Mouse (Mus musculus) frontal cortex, adult 2 months (tissue): ENCODE data around the gene Nufip1. TPM values are rescaled to one million over a fixed set of nuclear protein-coding genes. Genes with fewer than 3 reads are reported as not detected.

Experiments used
- DNase-seq, 2 experiments: peaks; one replicate each; pipeline ENCODE4 v3.0.0; 2022; ENCODE audit warnings: low spot score in 1 of 2; ENCODE audit errors: extremely low spot score in 1 of 2
- polyA plus RNA-seq: library from polyadenylated mRNA; depleted of rRNA; stranded (reverse); fragments of >200 nt; gene quantifications from 2 replicates; pipeline ENCODE4 v1.2.3, GENCODE M21; 2012; rRNA removed

Nufip1 gene
- polyA plus RNA-seq, 1 experiment = 7.6 TPM

GRCm38 (mm10) chr14:76175808-76176207, 65.1 kb downstream of the Nufip1 start:
- no peak for DNase-seq

DNA sequence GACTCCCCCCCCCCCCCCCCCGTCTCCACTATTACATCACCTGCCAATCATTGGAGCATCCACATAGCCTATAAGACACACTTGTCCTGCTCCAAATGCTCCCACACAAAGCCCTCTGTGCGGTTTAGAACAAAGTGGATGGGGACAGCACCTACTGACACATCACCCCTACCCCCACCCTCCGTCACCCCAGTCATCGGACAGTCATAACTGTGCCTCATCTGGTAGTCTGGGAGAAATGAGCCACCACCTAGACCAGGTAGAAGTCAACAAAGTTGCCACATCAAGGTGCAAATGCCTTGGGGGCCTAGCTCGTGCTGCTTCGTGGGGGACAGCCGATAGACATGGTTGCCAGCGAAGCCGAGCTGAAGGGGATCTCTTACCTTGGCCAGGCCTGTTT, 66.5 kb downstream of the Nufip1 start:
- no peak for DNase-seq

DNA sequence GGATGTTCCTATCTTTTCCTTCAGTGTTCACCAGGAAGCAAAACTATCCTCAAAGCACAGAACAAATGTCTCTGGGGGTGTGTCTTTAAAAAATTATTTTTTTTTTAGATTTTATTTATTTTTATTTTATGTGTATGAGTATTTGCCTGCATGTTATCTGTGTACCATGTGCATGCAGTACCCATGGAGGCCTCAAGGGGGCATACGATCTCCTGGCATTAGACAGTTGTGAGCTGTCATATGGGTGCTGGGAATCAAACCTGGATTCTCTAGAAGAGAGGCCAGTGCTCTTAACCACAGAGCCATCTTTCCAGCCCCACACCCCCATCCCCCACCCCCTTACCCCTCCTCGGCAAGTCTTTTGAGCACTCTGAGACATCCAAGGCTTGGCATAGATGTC, 67.8 kb downstream of the Nufip1 start:
- no peak for DNase-seq

DNA sequence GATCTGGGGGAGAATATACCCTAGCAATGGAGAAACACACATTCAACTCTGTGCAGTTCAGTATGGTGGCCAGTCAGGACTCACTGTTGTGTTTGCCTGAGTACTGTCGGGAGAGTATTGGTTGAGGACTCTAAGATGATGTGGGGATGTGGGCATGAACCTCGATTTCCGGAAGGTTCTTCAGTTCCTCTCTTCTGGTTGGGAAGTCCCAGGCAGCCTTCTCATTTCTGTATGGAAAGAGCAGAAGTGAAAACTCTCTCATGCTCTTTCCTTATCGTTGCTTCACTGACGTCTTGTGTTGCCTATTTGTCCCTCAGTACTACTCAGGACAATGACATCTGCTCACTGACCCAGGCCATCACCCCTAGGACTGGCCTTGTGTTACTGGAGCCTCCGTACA, 68.7 kb downstream of the Nufip1 start:
- DNase-seq = no peak

DNA sequence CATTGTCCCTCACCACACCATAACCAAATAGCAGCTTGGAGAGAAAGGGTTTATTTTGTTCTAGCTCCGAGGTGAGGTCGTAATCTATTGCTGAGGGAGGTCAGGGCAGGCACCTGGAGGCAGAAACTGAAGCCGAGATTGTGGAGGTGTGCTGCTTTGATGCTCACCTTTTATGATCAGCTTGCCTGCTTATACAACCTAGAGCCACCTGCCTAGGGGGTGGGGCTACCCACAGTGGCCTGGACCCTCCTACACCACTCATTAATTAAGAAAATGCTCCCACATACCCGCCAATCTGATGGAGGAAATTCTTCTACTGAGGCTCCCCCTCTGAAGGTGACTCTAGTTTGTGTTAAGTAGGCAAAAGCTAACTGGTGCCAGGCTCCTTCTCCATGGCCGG, 74.7 kb downstream of the Nufip1 start:
- DNase-seq = no peak

GRCm38 (mm10) chr14:76186299-76186698, 75.6 kb downstream of the Nufip1 start:
- no peak for DNase-seq

Other genes starting within 250 kb of the Nufip1 start
- gene Kctd4, start 155.9 kb upstream of the Nufip1 start, polyA plus RNA-seq = 10.0 and 11.8 TPM in 2 replicates
- gene Gtf2f2, start 100.0 kb upstream of the Nufip1 start, polyA plus RNA-seq = 14.5 and 16.5 TPM in 2 replicates
- gene Gpalpp1, start 131 bp upstream of the Nufip1 start, polyA plus RNA-seq = 13.4 and 14.7 TPM in 2 replicates